Mouse (Mus musculus) embryonic facial prominence, embryonic 15.5 days (tissue): ENCODE measurements around the gene Rasal2. TPM values are rescaled to one million over a fixed set of nuclear protein-coding genes. Genes with fewer than 3 reads are reported as not detected.

Source experiments
- ATAC-seq: fragments of 200-750 bp; cut with Nextera tagmentation; 2 replicates; pipeline ENCODE4 v1.8.0; 2017; ENCODE audit warnings: low read depth, moderate TSS enrichment; ENCODE audit not compliant: insufficient number of reproducible peaks, low FRiP score, low TSS enrichment
- H3K27ac ChIP-seq: fragments of 300-500 bp; sonication (generic); replicated peaks from 2 replicates; pipeline ENCODE4 v1.5.1; 2015; ENCODE audit warnings: mild to moderate bottlenecking, inconsistent platforms
- H3K27me3 ChIP-seq: fragments of 300-500 bp; sonication (generic); 2 replicates; pipeline ENCODE4 v1.6.1; 2015; ENCODE audit warnings: inconsistent platforms
- H3K36me3 ChIP-seq: fragments of 300-500 bp; sonication (generic); 2 replicates; pipeline ENCODE4 v1.6.1; 2015; ENCODE audit warnings: mild to moderate bottlenecking, inconsistent platforms
- H3K4me1 ChIP-seq: fragments of 300-500 bp; sonication (generic); 2 replicates; pipeline ENCODE4 v1.6.1; 2015; ENCODE audit warnings: inconsistent platforms
- H3K4me2 ChIP-seq: fragments of 300-500 bp; sonication (generic); replicated peaks from 2 replicates; pipeline ENCODE4 v1.6.1; 2015; ENCODE audit warnings: mild to moderate bottlenecking, inconsistent platforms
- H3K4me3 ChIP-seq: fragments of 300-500 bp; sonication (generic); replicated peaks from 2 replicates; pipeline ENCODE4 v1.5.1; 2015; ENCODE audit warnings: mild to moderate bottlenecking, inconsistent platforms
- H3K9ac ChIP-seq: fragments of 300-500 bp; sonication (generic); 2 replicates; pipeline ENCODE4 v1.6.1; 2015; ENCODE audit warnings: inconsistent platforms
- H3K9me3 ChIP-seq: fragments of 300-500 bp; sonication (generic); replicated peaks from 2 replicates; pipeline ENCODE4 v1.6.1; 2016; ENCODE audit warnings: inconsistent platforms
- WGBS: fragments of 180-500 bp; shearing (Covaris S2); methylation state at CpG from one replicate; pipeline ENCODE4 v1.1.7; 2015; 5-methylcytosine and 5-hydroxymethylcytosine counted together
- polyA plus RNA-seq: library from polyadenylated mRNA; unstranded; fragments of >200 nt; fragmentation: Nextera tagmentation; extraction: Ambion mirVana; gene quantifications from 2 replicates; pipeline ENCODE4 v1.2.1, GENCODE M21; 2015

Gene Rasal2
- polyA plus RNA-seq, 1 experiment from 2014 or later: 16.8 TPM

- no peak for ATAC-seq
- Histone ChIP-seq H3K27me3 (no peaks in the 10 kb centered on the region), H3K4me3 (no peak overlapping the region), H3K4me1 (peaks cover 3% of the 10 kb centered on the region; the same call in 1 of the 2 replicates), H3K27ac (no peak overlapping the region), H3K36me3 (0 out of 2 replicates have a peak, but pooled peaks cover 7% of the 10 kb centered on the region), H3K9me3 (no peaks in the 10 kb centered on the region), H3K9ac (no peak overlapping the region), H3K4me2 (no peak overlapping the region)
- WGBS: 78% methylated on average over 3 of the region's 3 CpGs
These were observed 3.4 kb upstream of the Rasal2 start for GRCm38 (mm10) chr1:157415771-157416170.

DNA sequence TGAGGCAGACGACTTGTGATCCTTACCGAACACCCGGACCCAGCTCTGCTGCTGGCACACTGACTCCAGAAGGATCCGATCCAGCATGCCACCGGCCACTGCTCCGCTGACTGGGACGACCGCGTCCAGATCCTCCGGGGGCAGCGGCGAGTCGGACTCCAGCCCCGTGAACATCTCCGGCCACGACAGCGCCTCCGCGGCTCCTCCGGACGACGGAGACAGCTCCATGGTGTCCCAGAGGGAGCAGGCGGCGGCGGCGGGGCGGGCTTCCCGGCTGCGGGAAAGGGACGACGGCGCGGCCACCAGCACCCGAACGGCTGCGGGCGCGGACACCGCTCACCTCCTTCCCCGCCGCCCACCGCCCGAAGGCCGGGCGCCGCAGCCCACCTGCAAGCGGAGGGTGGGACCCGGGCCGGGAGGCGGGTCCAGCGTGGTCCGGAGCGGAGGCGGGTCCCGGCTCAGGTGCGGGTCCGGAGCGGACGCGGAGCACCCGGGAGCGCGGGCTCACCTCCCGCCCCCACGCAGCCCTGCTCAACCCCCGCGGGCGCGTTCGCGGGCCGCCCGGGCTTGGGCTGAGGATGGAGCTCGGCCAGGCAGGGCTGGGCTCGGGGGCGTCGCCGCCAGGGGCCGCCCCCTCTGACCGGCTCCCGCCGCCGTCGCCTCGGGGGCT lies 549 bp downstream of the Rasal2 start:
- H3K4me3 ChIP-seq: peak overlapping the region; percentile 93
- peak overlapping the region; percentile 50 for H3K9ac ChIP-seq
- H3K9me3 ChIP-seq: no peaks in the 10 kb centered on the region
- H3K4me2 ChIP-seq: peak overlapping the region; percentile 82
- no peaks in the 10 kb centered on the region for H3K4me1 ChIP-seq
- under 1% methylated on average over 84 of the region's 85 CpGs for WGBS
- no peaks in the 10 kb centered on the region for H3K36me3 ChIP-seq
- peak overlapping the region; percentile 91 for H3K27ac ChIP-seq
- no peaks in the 10 kb centered on the region for H3K27me3 ChIP-seq
- peak; percentile 84 for ATAC-seq

DNA sequence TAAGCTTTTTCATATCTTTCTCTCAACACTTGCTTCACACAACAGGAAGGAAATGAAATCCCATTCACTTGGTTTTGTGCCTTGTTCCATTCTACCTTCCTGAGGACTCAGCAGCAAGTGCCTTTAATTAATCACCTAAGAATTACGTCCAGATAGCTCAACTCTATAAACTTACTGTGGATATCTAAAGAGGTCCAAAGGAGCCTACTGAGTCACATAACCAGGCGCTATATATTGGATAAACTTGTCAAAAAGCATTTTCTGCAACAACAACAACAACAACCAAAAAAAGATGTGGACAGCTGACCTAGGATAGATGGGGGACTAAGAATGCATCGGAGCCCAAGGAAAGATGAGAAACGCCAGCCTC lies 1.1 kb downstream of the Rasal2 start:
- Histone ChIP-seq H3K27ac (no peak overlapping the region; the same call in 1 of the 2 replicates), H3K9ac (peak overlapping the region; percentile 50), H3K36me3 (no peaks in the 10 kb centered on the region), H3K4me3 (peak overlapping the region; percentile 93), H3K9me3 (no peaks in the 10 kb centered on the region), H3K4me2 (peak overlapping the region; percentile 82), H3K27me3 (no peaks in the 10 kb centered on the region), H3K4me1 (no peaks in the 10 kb centered on the region)
- ATAC-seq: no peak
- 1% methylated on average over 4 of the region's 4 CpGs for WGBS

GRCm38 (mm10) chr1:157410937-157411336 lies 1.5 kb downstream of the Rasal2 start:
- H3K9me3 ChIP-seq: no peaks in the 10 kb centered on the region
- H3K9ac ChIP-seq: no peak overlapping the region
- no peak for ATAC-seq
- H3K36me3 ChIP-seq: no peaks in the 10 kb centered on the region
- H3K4me3 ChIP-seq: peak overlapping the region; percentile 93
- peak overlapping the region; percentile 82 for H3K4me2 ChIP-seq
- no peaks in the 10 kb centered on the region for H3K4me1 ChIP-seq
- WGBS: 13% methylated on average over 8 of the region's 8 CpGs
- H3K27ac ChIP-seq: no peak overlapping the region
- H3K27me3 ChIP-seq: no peaks in the 10 kb centered on the region

GRCm38 (mm10) chr1:157409648-157410047 lies 2.7 kb downstream of the Rasal2 start:
- no peaks in the 10 kb centered on the region for H3K4me1 ChIP-seq
- H3K9me3 ChIP-seq: no peaks in the 10 kb centered on the region
- no peaks in the 10 kb centered on the region for H3K36me3 ChIP-seq
- 79% methylated on average over 2 of the region's 2 CpGs for WGBS
- no peak for ATAC-seq
- no peak overlapping the region for H3K9ac ChIP-seq
- H3K27me3 ChIP-seq: no peaks in the 10 kb centered on the region
- no peak overlapping the region for H3K4me3 ChIP-seq
- H3K27ac ChIP-seq: no peak overlapping the region
- no peak overlapping the region for H3K4me2 ChIP-seq

DNA sequence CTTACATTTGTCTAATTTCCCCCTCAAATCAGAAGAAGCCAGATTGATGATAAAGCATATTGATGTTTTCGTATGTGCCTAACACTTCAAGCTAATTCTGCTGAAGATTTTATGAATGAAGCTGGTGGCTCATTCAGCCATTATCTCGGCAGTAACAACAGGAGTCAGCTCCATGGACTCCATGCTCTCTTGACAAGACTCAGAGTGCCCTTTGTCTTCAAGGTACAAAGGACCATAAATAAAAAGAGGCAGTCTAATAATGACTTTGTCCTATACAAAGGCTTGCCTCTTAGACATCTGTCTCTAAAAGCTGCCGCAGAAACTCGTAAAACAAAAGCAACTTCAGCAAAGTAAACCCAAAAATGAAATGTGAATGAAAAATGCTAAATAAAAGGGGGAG lies 24.4 kb downstream of the Rasal2 start:
- no peak overlapping the region for H3K27ac ChIP-seq
- H3K9me3 ChIP-seq: no peaks in the 10 kb centered on the region
- 74% methylated on average over 4 of the region's 4 CpGs for WGBS
- no peaks in the 10 kb centered on the region for H3K36me3 ChIP-seq
- no peak overlapping the region for H3K9ac ChIP-seq
- H3K4me1 ChIP-seq: no peaks in the 10 kb centered on the region
- ATAC-seq: no peak
- no peak overlapping the region for H3K4me2 ChIP-seq
- no peak overlapping the region for H3K4me3 ChIP-seq
- no peaks in the 10 kb centered on the region for H3K27me3 ChIP-seq

- WGBS: 29% methylated on average over 2 of the region's 2 CpGs
- H3K4me2 ChIP-seq: no peak overlapping the region
- no peak overlapping the region for H3K9ac ChIP-seq
- no peaks in the 10 kb centered on the region for H3K36me3 ChIP-seq
- no peak overlapping the region for H3K27ac ChIP-seq
- no peaks in the 10 kb centered on the region for H3K27me3 ChIP-seq
- no peak overlapping the region for H3K4me3 ChIP-seq
- no peaks in the 10 kb centered on the region for H3K9me3 ChIP-seq
- ATAC-seq: no peak
- H3K4me1 ChIP-seq: no peaks in the 10 kb centered on the region
These were observed 31.7 kb downstream of the Rasal2 start for GRCm38 (mm10) chr1:157380694-157381093.

GRCm38 (mm10) chr1:157370397-157370796 lies 42.0 kb downstream of the Rasal2 start:
- Histone ChIP-seq H3K9ac (no peak overlapping the region), H3K4me2 (no peak overlapping the region), H3K27me3 (no peaks in the 10 kb centered on the region), H3K4me1 (no peaks in the 10 kb centered on the region), H3K36me3 (no peaks in the 10 kb centered on the region), H3K27ac (no peak overlapping the region), H3K9me3 (no peaks in the 10 kb centered on the region), H3K4me3 (no peak overlapping the region)
- 87% methylated on average over 2 of the region's 2 CpGs for WGBS
- no peak for ATAC-seq

GRCm38 (mm10) chr1:157368316-157368715 lies 44.1 kb downstream of the Rasal2 start:
- Histone ChIP-seq H3K9me3 (no peaks in the 10 kb centered on the region), H3K4me1 (no peaks in the 10 kb centered on the region), H3K4me3 (no peak overlapping the region), H3K36me3 (no peaks in the 10 kb centered on the region), H3K9ac (no peak overlapping the region), H3K27me3 (no peaks in the 10 kb centered on the region), H3K27ac (no peak overlapping the region), H3K4me2 (no peak overlapping the region)
- 85% methylated on average over 5 of the region's 5 CpGs for WGBS
- ATAC-seq: no peak

DNA sequence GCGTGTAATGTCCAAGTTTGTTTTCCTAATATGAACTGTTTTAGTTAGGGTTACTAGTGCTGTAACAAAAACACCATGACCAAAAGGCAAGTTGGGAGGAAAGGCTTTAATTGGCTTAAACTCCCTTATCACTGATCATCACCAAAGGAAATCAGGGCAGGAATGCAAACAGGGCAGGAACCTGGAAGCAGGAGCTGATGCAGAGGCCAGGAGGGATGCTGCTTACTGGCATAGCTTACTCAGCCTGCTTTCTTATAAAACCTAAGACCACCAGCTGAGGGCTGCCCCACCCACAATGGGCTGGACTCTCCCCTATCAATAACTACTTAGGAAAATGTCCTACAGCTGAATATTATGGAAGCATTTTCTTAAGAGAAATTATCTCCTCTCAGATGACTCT lies 65.7 kb downstream of the Rasal2 start:
- no peak overlapping the region for H3K27ac ChIP-seq
- H3K9ac ChIP-seq: no peak overlapping the region
- no peak overlapping the region for H3K4me2 ChIP-seq
- H3K4me3 ChIP-seq: no peak overlapping the region
- no peak for ATAC-seq
- 91% methylated on average over 1 of the region's 1 CpGs for WGBS
- H3K4me1 ChIP-seq: no peaks in the 10 kb centered on the region
- H3K36me3 ChIP-seq: no peaks in the 10 kb centered on the region
- H3K27me3 ChIP-seq: no peaks in the 10 kb centered on the region
- H3K9me3 ChIP-seq: no peaks in the 10 kb centered on the region

- H3K27ac ChIP-seq: no peak overlapping the region
- no peak overlapping the region for H3K9ac ChIP-seq
- H3K4me1 ChIP-seq: no peaks in the 10 kb centered on the region
- H3K4me3 ChIP-seq: no peak overlapping the region
- H3K9me3 ChIP-seq: no peaks in the 10 kb centered on the region
- H3K36me3 ChIP-seq: no peaks in the 10 kb centered on the region
- H3K27me3 ChIP-seq: no peaks in the 10 kb centered on the region
- no peak overlapping the region for H3K4me2 ChIP-seq
- ATAC-seq: no peak
These were observed 68.9 kb downstream of the Rasal2 start for GRCm38 (mm10) chr1:157343519-157343918.

GRCm38 (mm10) chr1:157334834-157335233 lies 77.6 kb downstream of the Rasal2 start:
- Histone ChIP-seq H3K4me3 (no peak overlapping the region), H3K27me3 (no peaks in the 10 kb centered on the region), H3K4me2 (no peak overlapping the region), H3K9ac (no peak overlapping the region), H3K27ac (no peak overlapping the region), H3K36me3 (no peaks in the 10 kb centered on the region), H3K4me1 (no peaks in the 10 kb centered on the region), H3K9me3 (no peaks in the 10 kb centered on the region)
- 56% methylated on average over 3 of the region's 3 CpGs for WGBS
- no peak for ATAC-seq
